In the genomic region with DNA sequence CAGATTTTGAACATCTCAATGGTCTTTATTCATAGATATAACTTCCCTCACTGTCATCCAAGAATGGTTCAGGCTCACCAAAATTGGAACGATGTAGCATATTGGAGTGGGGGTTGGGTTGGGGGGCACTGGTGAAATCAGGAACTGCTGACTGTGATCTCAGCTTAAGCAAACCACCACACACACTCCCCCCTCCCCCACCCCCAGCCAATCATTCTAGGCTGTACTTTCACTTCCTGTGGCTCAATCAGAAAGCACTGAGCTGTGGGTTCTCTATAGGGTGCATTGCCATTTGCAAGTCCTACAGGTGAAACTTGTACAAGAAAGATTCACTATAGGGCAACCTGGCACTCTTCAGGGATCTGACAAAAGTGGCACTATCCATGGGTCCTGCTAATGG, we compare ENCODE assay signal across 24 mouse cellular contexts.
DNase-seq lines count a peak whose midpoint lies in the region; ATAC-seq lines count a peak whose summit lies in the region.
"Had no signal": no experiment of that assay in that cellular context is flagged by ENCODE, and none has a peak within 500 bp of the region (broad histone marks: within the 10 kb centered on the region; RNA-seq: fewer than 3 reads in every experiment).

No protein-coding gene starts in this region.

- no peak overlapping the region for H3K9ac ChIP-seq in liver, embryonic 11.5 days (ENCODE audit: low read depth, low read length)
- H3K9ac ChIP-seq: embryonic facial prominence, embryonic 12.5 days; forebrain, embryonic 15.5 days; hindbrain, embryonic 12.5 days; liver, embryonic 14.5 days had no signal

- no peak for ATAC-seq in liver, embryonic 11.5 days (replicated peaks; ENCODE audit: low FRiP score)
- ATAC-seq in granulocyte monocyte progenitor cell, adult 5-6 weeks (replicated peaks; ENCODE audit: poor library complexity, severe bottlenecking): peak; percentile 94
- peak; percentile 88 for ATAC-seq in megakaryocyte progenitor cell, adult 5-6 weeks (replicated peaks; ENCODE audit: poor library complexity)
- ATAC-seq: forebrain, embryonic 15.5 days; Patski had no signal

- H3K4me2 ChIP-seq in liver, embryonic 11.5 days: no peak overlapping the region
- H3K4me2 ChIP-seq: embryonic facial prominence, embryonic 12.5 days; forebrain, embryonic 15.5 days; heart, embryonic 11.5 days; hindbrain, embryonic 12.5 days had no signal

- H3K27me3 ChIP-seq in liver, embryonic 11.5 days (replicated peaks; ENCODE audit: control insufficient read depth, insufficient read depth, low read length): no peaks in the 10 kb centered on the region
- H3K27me3 ChIP-seq: embryonic facial prominence, embryonic 12.5 days; forebrain, embryonic 15.5 days; Patski had no signal

- H3K4me3 ChIP-seq in liver, embryonic 11.5 days (ENCODE audit: low read depth, low read length): no peak overlapping the region
- H3K4me3 ChIP-seq: embryonic facial prominence, embryonic 12.5 days; erythroblast, embryonic 14.5 days; forebrain, embryonic 15.5 days; hindbrain, embryonic 12.5 days; layer of hippocampus, adult 2 months; limb, embryonic 10.5 days had no signal

- no peak overlapping the region for H3K27ac ChIP-seq in liver, embryonic 11.5 days (ENCODE audit: low read depth, low read length)
- H3K27ac ChIP-seq: embryonic facial prominence, embryonic 12.5 days; forebrain, embryonic 15.5 days; hindbrain, embryonic 12.5 days; layer of hippocampus, adult 2 months; limb, embryonic 10.5 days; liver, embryonic 14.5 days had no signal

- H3K4me1 ChIP-seq in liver, embryonic 11.5 days (replicated peaks; ENCODE audit: control insufficient read depth, insufficient read depth, low read length): no peaks in the 10 kb centered on the region
- H3K4me1 ChIP-seq: forebrain, embryonic 15.5 days had no signal

- H3K36me3 ChIP-seq in liver, embryonic 11.5 days (ENCODE audit: control insufficient read depth, insufficient read depth, low read length): no peaks in the 10 kb centered on the region

- 48% methylated on average over 1 of the region's 1 CpGs for WGBS in liver, embryonic 11.5 days

- H3K9me3 ChIP-seq in liver, embryonic 11.5 days (ENCODE audit: control insufficient read depth, low read length): no peaks in the 10 kb centered on the region
- H3K9me3 ChIP-seq: embryonic facial prominence, embryonic 12.5 days; forebrain, embryonic 15.5 days; hindbrain, embryonic 12.5 days; limb, embryonic 10.5 days had no signal

- DNase-seq in liver: peak; percentile 24
- no peak for DNase-seq in liver, embryonic 11.5 days (ENCODE audit: low spot score)
- DNase-seq in A20 (ENCODE audit: low read depth, low spot score): peak; percentile 87
- DNase-seq in lung, postnatal 14 days: no peak
- DNase-seq in layer of hippocampus, postnatal 14 days (ENCODE audit: low spot score in 2 of 2): no peak
- DNase-seq in heart, adult 9 months (ENCODE audit: low spot score in 2 of 2): no peak
- DNase-seq: adrenal gland, postnatal 10 days; cerebellum, adult 9-10 months; gastrocnemius, postnatal 36 days; heart, postnatal 10 days; kidney, adult 8-10 months; kidney, postnatal 14 days; thymus, postnatal 36 days had no signal

Comparison
In these comparisons a context has a peak if more than half of its experiments do, and no peak if none do; other contexts are left out.
1. DNase-seq: peak in liver (single experiment) and A20 (single experiment); none in liver, embryonic 11.5 days (single experiment), lung, postnatal 14 days (single experiment), layer of hippocampus, postnatal 14 days (0 of 2) and heart, adult 9 months (0 of 2).